Mouse (Mus musculus) midbrain, postnatal 0 days (tissue): Measurements from ENCODE around the gene Calm1. TPM values are rescaled to one million over a fixed set of nuclear protein-coding genes. Genes with fewer than 3 reads are reported as not detected.
A peak's percentile ranks its signal among the peaks of the same experiment; 100 is the strongest.

Experiments used
- ATAC-seq: fragments of 200-750 bp; cut with Nextera tagmentation; 2 replicates; pipeline ENCODE4 v1.8.0; 2017; ENCODE audit warnings: moderate number of reproducible peaks, mild to moderate bottlenecking, moderate TSS enrichment, moderate library complexity; ENCODE audit not compliant: low FRiP score
- DNase-seq: peaks from one replicate; pipeline ENCODE4 v3.0.0-alpha.2; 2015; ENCODE audit warnings: low spot score
- H3K27ac ChIP-seq: fragments of 300-500 bp; sonication (generic); 2 replicates; pipeline ENCODE4 v1.5.1; 2014; ENCODE audit warnings: low read depth, mild to moderate bottlenecking, low read length, mixed read lengths
- H3K27me3 ChIP-seq: fragments of 300-500 bp; sonication (generic); 2 replicates; pipeline ENCODE4 v1.6.1; 2014; ENCODE audit warnings: low read length, control low read depth, mixed read lengths; ENCODE audit not compliant: insufficient read depth
- H3K36me3 ChIP-seq: fragments of 300-500 bp; sonication (generic); 2 replicates; pipeline ENCODE4 v1.6.1; 2014; ENCODE audit warnings: low read length, control low read depth, mixed read lengths; ENCODE audit not compliant: insufficient read depth
- H3K4me1 ChIP-seq: fragments of 300-500 bp; sonication (generic); 2 replicates; pipeline ENCODE4 v1.6.1; 2014; ENCODE audit warnings: mild to moderate bottlenecking, control low read depth, antibody characterized with exemption, low read length, mixed read lengths; ENCODE audit not compliant: insufficient read depth
- H3K4me2 ChIP-seq: fragments of 300-500 bp; sonication (generic); 2 replicates; pipeline ENCODE4 v1.6.1; 2014; ENCODE audit warnings: low read depth, mild to moderate bottlenecking, low read length, mixed read lengths; ENCODE audit not compliant: poor library complexity, severe bottlenecking
- H3K4me3 ChIP-seq: fragments of 300-500 bp; sonication (generic); 2 replicates; pipeline ENCODE4 v1.5.1; 2014; ENCODE audit warnings: low read depth, mild to moderate bottlenecking, low read length, moderate library complexity
- H3K9ac ChIP-seq: fragments of 300-500 bp; sonication (generic); replicated peaks from 2 replicates; pipeline ENCODE4 v1.6.1; 2014; ENCODE audit warnings: mild to moderate bottlenecking, low read length, moderate library complexity, mixed read lengths; ENCODE audit not compliant: poor library complexity, severe bottlenecking
- H3K9me3 ChIP-seq: fragments of 300-500 bp; sonication (generic); 2 replicates; pipeline ENCODE4 v1.6.1; 2016; ENCODE audit warnings: low read length, control low read depth
- CTCF ChIP-seq: IDR thresholded peaks from 2 replicates; pipeline ENCODE4 v1.5.1; 2016; ENCODE audit warnings: antibody characterized with exemption, mild to moderate bottlenecking
- WGBS: fragments of 180-500 bp; shearing (Covaris S2); extraction: QIAGEN DNeasy Blood & Tissue Kit; methylation state at CpG from one replicate; pipeline ENCODE4 v1.1.7; 2014; 5-methylcytosine and 5-hydroxymethylcytosine counted together
- polyA plus RNA-seq: library from polyadenylated mRNA; unstranded; fragments of >200 nt; fragmentation: Nextera tagmentation; extraction: Ambion mirVana; gene quantifications from 2 replicates; pipeline ENCODE4 v1.2.1, GENCODE M21; 2015
- total RNA-seq: library from RNA; depleted of rRNA; stranded (reverse); fragments of >200 nt; gene quantifications from 2 replicates; pipeline ENCODE4 v1.2.3, GENCODE M21; 2014

Calm1 gene
- total and polyA plus RNA-seq, 2 experiments from 2014 or later: 1,086 to 4,581 TPM

DNA sequence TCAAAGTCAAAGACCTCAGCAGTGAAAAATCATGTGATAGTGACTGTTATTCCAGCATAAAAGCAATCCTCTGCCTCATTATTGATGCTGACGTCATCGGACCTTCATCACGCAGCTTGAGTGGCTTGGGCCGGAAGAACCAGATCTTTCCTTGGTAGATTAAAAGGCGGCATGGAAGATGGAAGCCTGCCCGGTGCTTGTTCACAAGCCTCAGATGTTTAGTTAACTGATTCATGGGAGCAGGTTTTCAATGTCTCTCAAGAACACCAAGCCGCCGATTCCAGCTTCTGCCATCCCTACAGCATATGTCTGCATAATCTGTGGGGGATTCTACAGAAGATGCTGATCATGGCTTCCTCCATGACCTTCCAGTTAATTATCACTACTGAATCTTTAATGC is 32.3 kb upstream of the Calm1 start:
- H3K4me3 ChIP-seq: no peak overlapping the region
- H3K9me3 ChIP-seq: no peaks in the 10 kb centered on the region
- H3K36me3 ChIP-seq: no peaks in the 10 kb centered on the region
- DNase-seq (peak; percentile 10), ATAC-seq (no peak)
- H3K4me2 ChIP-seq: no peak overlapping the region
- no peak overlapping the region for H3K9ac ChIP-seq
- H3K4me1 ChIP-seq: 0 out of 2 replicates have a peak, but pooled peaks cover 5% of the 10 kb centered on the region
- no peak for TF ChIP-seq CTCF
- 57% methylated on average over 8 of the region's 8 CpGs for WGBS
- H3K27me3 ChIP-seq: no peaks in the 10 kb centered on the region
- 0 out of 2 replicates have a peak overlapping the region, but pooled peaks have one; percentile 43 for H3K27ac ChIP-seq

DNA sequence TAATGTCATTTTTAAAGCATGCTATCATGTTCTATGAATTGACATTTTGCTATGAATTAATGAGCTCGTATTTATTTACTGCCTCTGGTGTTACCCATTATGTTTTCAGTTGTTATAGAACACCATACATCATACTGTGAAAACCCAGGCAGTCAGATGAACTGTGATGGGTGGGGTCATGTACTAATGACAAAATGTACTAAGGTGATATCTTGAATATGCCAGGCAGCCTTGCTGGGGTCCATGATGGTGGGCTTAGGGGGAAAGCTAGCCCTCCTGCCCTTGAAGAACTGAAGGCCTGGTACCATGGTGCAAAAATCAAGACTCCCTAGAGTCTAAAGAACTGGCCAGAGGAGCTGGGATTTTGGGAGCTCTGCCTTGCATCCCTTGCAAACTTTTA is 31.7 kb upstream of the Calm1 start:
- Histone ChIP-seq H3K4me2 (no peak overlapping the region), H3K27me3 (no peaks in the 10 kb centered on the region), H3K27ac (no peak overlapping the region), H3K4me3 (no peak overlapping the region), H3K4me1 (0 out of 2 replicates have a peak, but pooled peaks cover 5% of the 10 kb centered on the region), H3K9ac (no peak overlapping the region), H3K9me3 (no peaks in the 10 kb centered on the region), H3K36me3 (no peaks in the 10 kb centered on the region)
- TF ChIP-seq CTCF: no peak
- DNase-seq: no peak
- ATAC-seq: no peak
- WGBS: 80% methylated on average over 1 of the region's 1 CpGs

DNA sequence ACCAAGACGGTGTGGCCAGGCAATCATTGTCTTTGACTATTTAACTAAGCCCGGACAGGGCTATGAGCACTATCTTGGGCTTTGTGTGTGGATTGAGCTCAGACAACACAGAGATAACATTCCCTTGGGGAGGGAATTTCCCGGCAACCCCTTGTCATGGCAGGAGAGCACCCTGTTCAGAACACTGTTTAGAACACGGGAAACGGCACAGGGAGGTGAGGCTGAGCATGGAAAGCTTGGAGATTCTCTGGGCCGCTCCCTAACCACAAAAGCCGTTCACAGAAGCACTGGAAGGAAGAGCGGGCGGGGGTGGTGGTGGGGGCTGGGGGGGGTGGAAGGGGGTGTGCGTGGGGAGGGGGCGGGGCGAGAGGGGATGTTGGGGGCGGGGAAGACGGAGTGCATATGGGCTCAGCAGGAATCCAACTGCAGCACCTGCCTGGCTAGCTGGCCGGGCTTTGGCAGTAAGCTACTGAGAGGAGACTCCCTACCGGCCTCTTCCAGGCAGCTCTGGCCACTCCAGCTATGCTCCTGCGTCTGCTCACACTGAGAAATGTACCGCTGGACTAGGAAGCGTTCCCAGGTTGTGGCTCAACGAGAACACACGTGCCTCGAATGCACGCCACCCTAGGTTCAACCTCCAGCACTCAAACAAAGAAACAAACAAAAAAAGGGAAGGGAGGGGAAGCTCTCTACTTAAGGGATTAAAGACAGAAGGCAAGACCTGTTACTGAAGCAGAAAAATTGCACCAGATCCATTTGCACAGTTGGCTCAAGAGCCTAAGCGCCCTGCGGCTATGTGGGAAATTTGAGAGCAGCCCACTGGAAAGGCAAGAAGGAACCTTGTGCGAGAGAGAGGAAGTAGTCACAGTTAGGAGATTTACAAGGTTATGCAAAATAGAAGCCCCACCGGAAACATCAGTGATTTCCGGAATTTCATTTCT is 31.0 kb upstream of the Calm1 start:
- 10% methylated on average over 26 of the region's 28 CpGs for WGBS
- H3K4me1 ChIP-seq: 0 out of 2 replicates have a peak, but pooled peaks cover 5% of the 10 kb centered on the region
- peak overlapping the region; percentile 5; the same call in 1 of the 2 replicates for H3K4me3 ChIP-seq
- peak; percentile 48 for ATAC-seq
- peak overlapping the region; percentile 32; the same call in 1 of the 2 replicates for H3K27ac ChIP-seq
- no peak for TF ChIP-seq CTCF
- peak; percentile 74 for DNase-seq
- H3K9ac ChIP-seq: no peak overlapping the region; the same call in 1 of the 2 replicates
- H3K27me3 ChIP-seq: no peaks in the 10 kb centered on the region
- peak overlapping the region; percentile 49 for H3K4me2 ChIP-seq
- no peaks in the 10 kb centered on the region for H3K36me3 ChIP-seq
- no peaks in the 10 kb centered on the region for H3K9me3 ChIP-seq

DNA sequence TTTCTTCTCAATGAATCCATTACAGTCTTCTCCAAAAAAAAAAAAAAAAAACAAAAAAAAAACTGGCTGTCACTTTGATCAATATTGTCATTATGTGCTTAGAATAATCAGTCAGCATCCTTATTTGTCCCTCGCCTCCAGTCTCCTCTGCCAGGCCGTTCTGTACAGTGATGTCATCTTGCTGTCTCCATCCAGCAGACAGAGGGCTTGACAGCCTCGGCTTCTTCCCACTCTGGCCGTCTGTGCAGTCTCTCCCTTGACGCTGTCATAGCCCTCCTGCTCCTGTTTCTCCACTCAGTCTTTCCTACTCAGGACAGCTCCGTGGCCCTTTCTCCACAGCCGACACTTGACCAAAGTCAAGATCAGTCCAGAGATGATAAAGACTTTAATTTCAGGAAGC is 26.8 kb upstream of the Calm1 start:
- Histone ChIP-seq H3K27ac (no peak overlapping the region), H3K4me2 (no peak overlapping the region), H3K27me3 (no peaks in the 10 kb centered on the region), H3K9me3 (no peaks in the 10 kb centered on the region), H3K36me3 (no peaks in the 10 kb centered on the region), H3K9ac (no peak overlapping the region), H3K4me1 (0 out of 2 replicates have a peak, but pooled peaks cover 5% of the 10 kb centered on the region), H3K4me3 (no peak overlapping the region)
- no peak for TF ChIP-seq CTCF
- 76% methylated on average over 7 of the region's 7 CpGs for WGBS
- ATAC-seq: no peak
- no peak for DNase-seq

DNA sequence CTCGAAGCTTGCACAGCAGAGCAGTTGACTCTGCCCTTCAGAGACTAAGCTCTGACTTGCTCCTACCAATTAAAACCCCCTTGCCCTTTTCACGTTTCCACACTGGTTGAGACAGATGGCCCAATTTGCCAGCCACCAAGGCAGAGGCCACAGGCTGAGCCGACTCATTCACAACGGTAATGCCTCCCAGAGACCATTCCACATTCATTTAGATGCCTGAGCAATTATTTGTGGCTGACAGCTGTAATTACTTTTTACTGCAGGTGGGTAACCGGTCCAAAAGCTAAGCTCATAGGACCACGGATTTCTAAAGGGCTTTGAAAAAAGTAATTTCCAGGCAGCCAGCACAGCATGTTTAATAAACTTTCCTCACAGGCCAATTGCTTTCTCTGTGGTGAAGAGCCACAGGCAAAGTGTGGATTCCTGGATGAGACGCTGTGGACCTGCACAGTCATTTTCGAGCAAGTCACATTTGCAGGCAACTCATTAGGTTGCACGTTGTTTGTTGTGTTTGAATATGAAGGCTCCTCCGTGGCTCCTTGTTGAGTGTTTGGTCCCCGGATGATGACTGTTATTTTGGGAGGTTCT is 22.7 kb upstream of the Calm1 start:
- WGBS: 46% methylated on average over 11 of the region's 11 CpGs
- ATAC-seq (no peak), DNase-seq (peak; percentile 69)
- Histone ChIP-seq H3K9me3 (no peaks in the 10 kb centered on the region), H3K27ac (no peak overlapping the region), H3K27me3 (no peaks in the 10 kb centered on the region), H3K4me1 (no peaks in the 10 kb centered on the region), H3K36me3 (no peaks in the 10 kb centered on the region), H3K4me2 (no peak overlapping the region), H3K4me3 (no peak overlapping the region), H3K9ac (no peak overlapping the region)
- no peak for TF ChIP-seq CTCF
